Mouse (Mus musculus) forebrain, embryonic 14.5 days (tissue): ENCODE results near the gene Arpp19. TPM values are rescaled to one million over a fixed set of nuclear protein-coding genes. Genes with fewer than 3 reads are reported as not detected.

ENCODE experiments used
- ATAC-seq: fragments of 200-750 bp; cut with Nextera tagmentation; 2 replicates; pipeline ENCODE4 v1.8.0; 2017; ENCODE audit warnings: mild to moderate bottlenecking, moderate library complexity
- DNase-seq: peaks from one replicate; pipeline ENCODE4 v3.0.0-alpha.2; 2015; ENCODE audit warnings: low spot score
- H3K27ac ChIP-seq: fragments of 300-500 bp; sonication (generic); 2 replicates; pipeline ENCODE4 v1.5.1; 2014; ENCODE audit warnings: low read depth, mild to moderate bottlenecking, control low read depth, low read length, moderate library complexity
- H3K27me3 ChIP-seq: fragments of 300-500 bp; sonication (generic); replicated peaks from 2 replicates; pipeline ENCODE4 v1.6.1; 2014; ENCODE audit warnings: low read length, control low read depth, mixed read lengths; ENCODE audit not compliant: control insufficient read depth, insufficient read depth
- H3K36me3 ChIP-seq: fragments of 300-500 bp; sonication (generic); 2 replicates; pipeline ENCODE4 v1.6.1; 2014; ENCODE audit warnings: low read length, control low read depth; ENCODE audit not compliant: control insufficient read depth, insufficient read depth
- H3K4me1 ChIP-seq: fragments of 300-500 bp; sonication (generic); 2 replicates; pipeline ENCODE4 v1.6.1; 2014; ENCODE audit warnings: antibody characterized with exemption, low read length, control low read depth; ENCODE audit not compliant: control insufficient read depth, insufficient read depth
- H3K4me2 ChIP-seq: fragments of 300-500 bp; sonication (generic); 2 replicates; pipeline ENCODE4 v1.6.1; 2014; ENCODE audit warnings: mild to moderate bottlenecking, control low read depth, low read length
- H3K4me3 ChIP-seq: fragments of 300-500 bp; sonication (generic); 2 replicates; pipeline ENCODE4 v1.5.1; 2014; ENCODE audit warnings: low read depth, low read length, control low read depth
- H3K9ac ChIP-seq: fragments of 300-500 bp; sonication (generic); 2 replicates; pipeline ENCODE4 v1.6.1; 2014; ENCODE audit warnings: mild to moderate bottlenecking, low read length, control low read depth, moderate library complexity
- H3K9me3 ChIP-seq: fragments of 300-500 bp; sonication (generic); replicated peaks from 2 replicates; pipeline ENCODE4 v1.6.1; 2016; ENCODE audit warnings: low read length, control low read depth, mixed read lengths; ENCODE audit not compliant: control insufficient read depth
- WGBS: fragments of 180-500 bp; shearing (Covaris S2); extraction: QIAGEN DNeasy Blood & Tissue Kit; methylation state at CpG from one replicate; pipeline ENCODE4 v1.1.7; 2014; 5-methylcytosine and 5-hydroxymethylcytosine counted together
- polyA plus RNA-seq: library from polyadenylated mRNA; unstranded; fragments of >200 nt; fragmentation: Nextera tagmentation; extraction: Ambion mirVana; gene quantifications from 2 replicates; pipeline ENCODE4 v1.2.1, GENCODE M21; 2014

The Arpp19 gene
- polyA plus RNA-seq, 1 experiment from 2014 or later, result 258 TPM

DNA sequence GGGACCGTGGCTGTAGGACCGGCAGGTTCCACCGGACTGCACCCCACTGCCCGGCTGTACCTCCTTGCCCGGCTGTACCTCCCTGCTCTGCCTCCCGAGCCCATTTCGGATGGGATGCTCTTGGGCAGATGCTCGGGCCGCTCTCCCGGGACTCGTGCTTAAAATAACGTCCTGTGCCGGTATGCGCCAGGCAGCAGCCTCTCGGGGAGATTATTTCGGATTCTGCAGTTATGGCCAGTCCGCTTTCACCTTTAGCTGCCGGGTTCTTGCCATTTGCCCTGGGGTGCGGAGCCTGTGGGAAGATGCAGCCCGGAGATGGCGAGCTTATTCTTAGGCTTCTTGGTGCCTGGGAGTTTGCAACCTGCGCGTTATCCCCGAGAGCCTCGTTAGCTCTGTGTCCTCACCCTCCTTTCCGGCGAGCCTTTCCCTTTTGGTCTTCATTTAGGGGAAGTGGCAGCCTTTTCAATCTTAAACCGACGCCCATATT, 34.3 kb downstream of the Arpp19 start:
- peak overlapping the region; percentile 98 for H3K27ac ChIP-seq
- H3K4me3 ChIP-seq, result peak overlapping the region; percentile 95
- H3K4me1 ChIP-seq, result peaks cover 10% of the 10 kb centered on the region
- under 1% methylated on average over 29 of the region's 29 CpGs for WGBS
- DNase-seq (peak; percentile 54), ATAC-seq (peak; percentile 6; the same call in 1 of the 2 replicates)
- H3K27me3 ChIP-seq, result no peaks in the 10 kb centered on the region
- peak overlapping the region; percentile 96 for H3K9ac ChIP-seq
- peak overlapping the region; percentile 69 for H3K4me2 ChIP-seq
- no peaks in the 10 kb centered on the region for H3K36me3 ChIP-seq
- no peaks in the 10 kb centered on the region for H3K9me3 ChIP-seq

DNA sequence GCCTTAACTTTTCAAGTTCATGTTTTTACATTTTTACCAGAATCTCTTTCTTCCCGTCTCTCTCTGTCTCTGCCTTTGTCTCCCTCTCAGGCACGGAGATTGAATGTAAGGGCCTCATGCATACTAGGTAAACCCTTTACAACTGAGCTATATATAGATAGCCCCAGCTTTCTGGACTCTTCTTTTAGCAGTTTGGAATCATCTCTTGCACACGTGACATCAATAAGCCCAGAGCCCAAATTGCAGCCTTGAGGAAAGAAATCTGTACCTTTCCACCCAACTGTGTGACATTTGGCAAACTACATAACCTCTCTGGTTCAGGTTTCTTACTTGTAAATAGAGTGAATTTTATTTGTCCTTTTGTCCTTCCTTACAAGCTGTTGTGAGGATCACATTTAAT, 34.9 kb downstream of the Arpp19 start:
- ATAC-seq, result no peak

DNA sequence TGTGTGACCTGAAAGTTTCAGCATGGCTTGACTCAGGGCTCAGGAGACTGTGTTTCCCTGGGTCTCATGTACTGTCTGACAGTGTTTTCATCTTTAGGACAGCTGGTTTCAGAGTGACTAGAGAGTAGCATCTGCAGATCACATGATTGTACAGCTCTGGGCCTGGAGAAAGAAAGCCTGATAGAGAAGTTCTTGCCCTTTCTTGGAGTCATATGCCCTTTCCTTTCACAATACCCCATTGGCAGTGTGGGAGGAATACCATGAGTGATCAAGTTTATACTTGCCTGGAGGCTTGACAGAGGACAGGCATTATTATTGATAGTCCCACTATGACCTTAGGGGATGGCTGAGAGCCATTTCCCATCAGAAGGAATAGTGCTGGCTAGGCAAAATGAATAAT, 39.8 kb downstream of the Arpp19 start:
- no peaks in the 10 kb centered on the region for H3K27me3 ChIP-seq
- no peak overlapping the region for H3K9ac ChIP-seq
- ATAC-seq (no peak), DNase-seq (no peak)
- H3K9me3 ChIP-seq, result no peaks in the 10 kb centered on the region
- no peak overlapping the region for H3K4me3 ChIP-seq
- H3K36me3 ChIP-seq, result no peaks in the 10 kb centered on the region
- H3K27ac ChIP-seq, result no peak overlapping the region
- H3K4me2 ChIP-seq, result no peak overlapping the region
- peaks cover 10% of the 10 kb centered on the region for H3K4me1 ChIP-seq

More for the DNA sequence above, 34.9 kb downstream of the Arpp19 start:
- Histone ChIP-seq H3K9ac (peak overlapping the region; percentile 96), H3K27ac (no peak overlapping the region), H3K4me3 (peak overlapping the region; percentile 95), H3K36me3 (no peaks in the 10 kb centered on the region), H3K27me3 (no peaks in the 10 kb centered on the region), H3K4me2 (peak overlapping the region; percentile 69), H3K9me3 (no peaks in the 10 kb centered on the region), H3K4me1 (peaks cover 10% of the 10 kb centered on the region)
- WGBS, result 2% methylated on average over 3 of the region's 3 CpGs
- no peak for DNase-seq

DNA sequence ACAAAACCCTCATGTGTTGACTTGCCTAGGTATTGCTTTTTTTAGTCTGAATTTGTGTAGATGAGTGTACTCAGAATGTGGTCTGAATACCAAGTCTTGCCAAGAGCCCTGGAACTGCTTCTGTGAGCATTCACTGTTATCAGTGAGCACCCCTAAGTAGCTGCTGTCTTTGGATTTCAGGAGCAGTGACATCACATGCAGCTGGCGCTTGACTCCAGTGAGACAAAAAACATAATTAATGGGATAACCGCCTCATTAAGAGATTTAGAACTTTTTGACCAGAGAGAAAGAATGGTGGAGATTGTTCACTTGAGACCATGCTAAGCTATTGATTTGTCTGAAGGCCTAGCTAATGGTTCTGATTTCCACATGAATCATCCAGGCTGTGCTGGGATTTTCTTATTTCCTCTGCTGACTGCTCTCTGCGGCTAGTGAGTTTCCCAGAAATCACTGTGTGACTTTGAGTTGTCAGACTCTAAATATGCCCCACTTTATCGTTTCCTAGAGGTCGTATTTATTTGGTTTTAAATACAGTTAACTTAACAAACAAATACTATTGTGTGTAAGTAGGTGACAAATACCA, 47.9 kb downstream of the Arpp19 start:
- H3K9me3 ChIP-seq, result no peaks in the 10 kb centered on the region
- no peaks in the 10 kb centered on the region for H3K36me3 ChIP-seq
- no peak overlapping the region for H3K4me2 ChIP-seq
- H3K9ac ChIP-seq, result no peak overlapping the region
- peaks cover 5% of the 10 kb centered on the region; the same call in 1 of the 2 replicates for H3K4me1 ChIP-seq
- ATAC-seq (peak; percentile 91), DNase-seq (peak; percentile 70)
- WGBS, result 34% methylated on average over 5 of the region's 5 CpGs
- no peak overlapping the region for H3K4me3 ChIP-seq
- no peaks in the 10 kb centered on the region for H3K27me3 ChIP-seq
- H3K27ac ChIP-seq, result 0 out of 2 replicates have a peak overlapping the region, but pooled peaks have one; percentile 33

DNA sequence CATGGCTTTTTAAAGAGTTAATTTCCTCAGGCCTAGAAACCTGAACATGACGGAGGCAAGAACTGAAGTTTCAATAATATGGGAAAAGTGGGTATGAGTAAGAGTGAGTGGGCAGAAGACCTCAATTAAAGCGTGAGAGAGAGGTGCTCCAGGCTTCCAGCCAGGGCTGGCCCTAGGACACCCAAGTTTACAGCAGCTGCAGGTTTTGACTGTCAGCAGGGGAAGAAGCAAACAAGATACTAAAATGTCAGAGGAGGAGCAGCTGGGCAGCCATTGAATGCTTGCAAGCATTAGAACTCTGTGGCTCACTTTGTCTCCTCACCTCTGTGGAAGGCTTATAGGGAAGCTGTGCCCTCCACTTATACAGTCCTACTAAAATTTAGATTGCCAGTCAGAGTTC, 50.4 kb downstream of the Arpp19 start:
- peaks cover 5% of the 10 kb centered on the region; the same call in 1 of the 2 replicates for H3K4me1 ChIP-seq
- H3K36me3 ChIP-seq, result no peaks in the 10 kb centered on the region
- no peak overlapping the region for H3K27ac ChIP-seq
- WGBS, result 77% methylated on average over 2 of the region's 2 CpGs
- no peak overlapping the region for H3K9ac ChIP-seq
- DNase-seq, result no peak
- ATAC-seq, result no peak
- H3K4me3 ChIP-seq, result no peak overlapping the region
- H3K9me3 ChIP-seq, result no peaks in the 10 kb centered on the region
- H3K27me3 ChIP-seq, result no peaks in the 10 kb centered on the region
- H3K4me2 ChIP-seq, result no peak overlapping the region

DNA sequence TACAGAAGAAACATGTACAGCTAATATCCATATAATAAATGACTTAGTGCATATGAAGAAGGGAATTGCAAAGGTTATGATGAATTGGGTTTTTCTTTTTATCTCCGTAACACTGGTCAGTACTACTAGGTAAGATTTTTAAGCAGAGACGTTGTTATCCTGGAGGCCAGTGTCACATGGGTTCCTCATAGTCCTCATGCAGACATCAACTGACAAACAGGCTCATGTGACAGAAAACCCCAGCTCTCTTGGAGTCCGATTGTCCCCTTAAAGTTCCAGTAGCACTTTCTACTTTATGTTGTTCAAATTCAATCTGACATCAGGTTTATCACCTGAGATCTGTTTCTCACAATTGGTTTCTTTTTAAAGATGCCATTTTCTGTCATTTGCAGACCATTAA, 51.9 kb downstream of the Arpp19 start:
- 87% methylated on average over 3 of the region's 3 CpGs for whole genome bisulfite sequencing
- no peaks in the 10 kb centered on the region for H3K9me3 ChIP-seq
- no peaks in the 10 kb centered on the region for H3K27me3 ChIP-seq
- ATAC-seq (no peak), DNase-seq (no peak)
- H3K4me1 ChIP-seq, result peaks cover 5% of the 10 kb centered on the region; the same call in 1 of the 2 replicates
- H3K4me3 ChIP-seq, result no peak overlapping the region
- H3K4me2 ChIP-seq, result no peak overlapping the region
- H3K36me3 ChIP-seq, result no peaks in the 10 kb centered on the region
- no peak overlapping the region for H3K27ac ChIP-seq
- H3K9ac ChIP-seq, result no peak overlapping the region

DNA sequence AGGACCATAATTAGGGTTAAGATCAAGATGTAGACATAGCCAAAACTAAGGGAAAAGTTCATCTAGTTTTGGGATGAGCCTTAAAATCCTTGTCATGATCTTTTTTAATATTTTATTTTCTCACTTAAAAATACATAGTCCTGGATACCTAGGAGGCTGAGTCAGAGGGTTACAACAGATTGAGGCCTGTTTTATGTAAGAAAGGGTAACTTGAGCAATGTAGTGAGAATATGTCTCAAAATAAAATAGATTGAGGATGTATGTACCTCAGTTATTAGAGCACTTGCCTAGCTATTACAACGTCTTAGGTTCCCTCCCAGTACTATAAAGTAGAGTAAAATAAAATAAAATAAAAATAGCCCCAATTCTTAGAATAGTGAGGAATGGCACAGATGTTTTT, 54.7 kb downstream of the Arpp19 start:
- Histone ChIP-seq H3K9me3 (no peaks in the 10 kb centered on the region), H3K27me3 (no peaks in the 10 kb centered on the region), H3K36me3 (no peaks in the 10 kb centered on the region), H3K9ac (no peak overlapping the region), H3K4me2 (no peak overlapping the region), H3K4me3 (no peak overlapping the region), H3K27ac (no peak overlapping the region), H3K4me1 (no peaks in the 10 kb centered on the region)
- WGBS, result 91% methylated on average over 1 of the region's 1 CpGs
- no peak for DNase-seq
- no peak for ATAC-seq

DNA sequence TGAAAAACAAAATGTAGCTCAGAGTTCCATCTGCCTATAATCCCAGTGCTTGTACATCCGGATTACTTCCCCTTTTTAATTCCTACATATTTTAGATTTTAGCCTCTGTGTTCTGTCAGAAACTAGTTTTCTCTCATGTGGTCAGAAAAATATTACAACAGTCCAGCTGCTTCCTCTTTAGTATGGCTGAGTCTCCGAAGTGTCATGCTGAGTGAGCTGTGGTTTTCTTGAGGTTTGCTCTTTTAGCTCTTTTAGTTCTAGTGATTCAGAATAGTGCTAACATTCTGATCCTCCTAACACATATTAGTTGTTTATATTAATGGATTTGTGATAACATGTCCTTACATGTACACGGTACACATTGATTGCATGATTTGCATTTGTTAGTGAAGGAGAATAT, 57.3 kb downstream of the Arpp19 start:
- 84% methylated on average over 3 of the region's 3 CpGs for WGBS
- H3K27me3 ChIP-seq, result no peaks in the 10 kb centered on the region

DNA sequence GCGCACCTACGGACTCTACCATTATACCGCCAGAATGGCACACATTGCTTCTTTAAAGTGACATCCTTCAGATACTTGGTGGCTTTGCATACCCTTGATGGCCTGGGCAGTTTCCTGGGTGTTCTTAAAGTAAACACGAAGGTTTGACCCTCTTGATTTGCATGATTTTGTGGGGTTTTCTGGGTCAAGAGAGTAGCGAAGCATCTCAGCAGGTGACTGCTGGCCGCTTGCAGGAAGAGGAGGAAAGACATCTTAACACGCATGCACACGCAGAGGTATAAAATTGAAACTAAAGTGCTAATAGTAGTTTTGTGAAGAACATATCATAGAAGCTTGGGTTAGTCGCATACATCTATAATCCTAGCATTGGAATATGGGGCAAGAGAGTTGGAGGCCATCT, 61.5 kb downstream of the Arpp19 start:
- DNase-seq (no peak), ATAC-seq (no peak)
- H3K9me3 ChIP-seq, result no peaks in the 10 kb centered on the region
- no peak overlapping the region for H3K4me3 ChIP-seq
- H3K27me3 ChIP-seq, result no peaks in the 10 kb centered on the region
- H3K9ac ChIP-seq, result no peak overlapping the region
- no peaks in the 10 kb centered on the region for H3K36me3 ChIP-seq
- 94% methylated on average over 9 of the region's 9 CpGs for WGBS
- H3K27ac ChIP-seq, result no peak overlapping the region
- no peak overlapping the region for H3K4me2 ChIP-seq
- no peaks in the 10 kb centered on the region for H3K4me1 ChIP-seq

More for the DNA sequence above, 57.3 kb downstream of the Arpp19 start:
- H3K4me2 ChIP-seq, result no peak overlapping the region
- no peak overlapping the region for H3K9ac ChIP-seq
- ATAC-seq (no peak), DNase-seq (no peak)
- H3K4me3 ChIP-seq, result no peak overlapping the region
- H3K4me1 ChIP-seq, result no peaks in the 10 kb centered on the region
- no peak overlapping the region for H3K27ac ChIP-seq
- no peaks in the 10 kb centered on the region for H3K9me3 ChIP-seq
- H3K36me3 ChIP-seq, result no peaks in the 10 kb centered on the region
